Mouse (Mus musculus): ENCODE results near the gene Bcan.

Gene Bcan

DNA sequence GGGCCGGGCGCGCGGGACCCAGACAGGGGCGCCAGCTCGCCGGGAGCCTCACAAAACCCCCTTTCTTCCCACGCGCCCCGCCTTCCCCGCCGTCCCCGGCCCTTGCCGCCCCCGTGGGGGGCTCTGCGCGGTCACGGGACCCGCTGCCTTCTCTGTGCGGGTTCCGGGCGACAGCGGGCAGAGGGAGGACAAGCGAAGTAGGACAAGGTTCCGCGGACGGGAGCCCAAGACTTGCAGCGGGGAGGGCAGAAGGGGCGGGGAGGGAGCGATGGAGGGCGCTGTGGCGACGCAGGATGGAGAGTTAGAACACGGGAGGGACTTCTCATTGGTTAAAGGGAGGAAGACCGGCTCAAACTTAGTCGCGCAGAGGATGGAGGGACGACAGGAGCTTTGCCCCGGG lies at the start of gene Bcan:
Gene Bcan (minus strand): TSS at position 50 of the 400 bp plus-strand sequence.
- DNase-seq, result no peak

DNA sequence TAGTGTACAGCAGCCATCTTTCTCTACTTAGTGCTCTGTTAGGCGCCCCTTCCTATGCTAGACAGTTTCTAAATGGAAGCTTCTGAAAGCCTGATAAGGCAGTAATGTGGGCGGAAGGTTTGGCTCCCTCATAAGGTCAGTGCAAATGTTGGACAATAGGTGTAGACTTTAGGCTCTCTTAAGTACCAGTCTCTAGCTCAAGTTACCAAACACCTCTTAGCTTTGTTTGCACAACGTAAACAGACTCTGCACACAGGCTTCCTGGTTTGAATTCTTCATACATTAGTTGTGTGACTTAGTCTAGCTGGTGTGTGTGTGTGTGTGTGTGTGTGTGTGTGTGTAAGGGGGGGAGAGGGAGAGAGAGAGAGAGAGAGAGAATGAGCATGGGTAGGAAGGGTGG lies 49.5 kb upstream of the Bcan start:
- DNase-seq, result no peak

DNA sequence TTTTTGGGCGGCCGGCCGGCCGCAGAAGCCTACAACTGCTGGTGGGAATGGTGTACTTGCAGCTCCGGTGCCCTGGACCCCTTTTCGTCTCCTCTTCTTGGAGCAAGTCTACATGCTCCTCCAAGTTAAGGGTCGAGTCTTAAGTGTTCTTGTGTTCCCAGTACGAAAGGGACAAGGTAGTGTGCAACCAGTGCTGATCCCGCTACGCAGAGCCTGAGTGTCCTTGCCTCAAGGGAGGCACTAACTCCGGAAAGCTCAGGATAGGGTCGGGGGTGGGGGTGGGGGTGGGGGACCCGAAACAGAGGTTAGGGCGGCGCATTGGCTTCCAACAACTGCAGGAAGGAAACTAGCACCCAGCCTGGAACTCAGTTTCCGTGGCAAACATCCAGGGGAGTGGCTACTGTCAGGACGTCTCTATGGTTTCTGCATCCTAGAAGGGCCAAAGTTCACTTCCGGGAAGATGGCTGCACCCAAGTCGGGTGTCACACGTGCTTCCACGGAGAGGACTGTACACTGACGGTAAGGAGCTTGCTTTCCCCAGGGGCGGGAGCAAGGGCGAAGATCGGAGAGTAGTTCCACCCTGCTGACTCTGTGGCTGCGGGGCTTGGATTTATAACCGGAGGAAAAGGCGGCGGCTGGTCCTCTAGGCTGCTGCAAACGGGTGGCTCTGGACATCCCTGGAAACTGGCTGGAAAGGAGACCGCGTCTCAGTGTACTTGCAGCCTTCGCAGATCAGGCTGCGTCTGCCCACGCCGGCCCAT lies 42.8 kb upstream of the Bcan start, which contains the start of gene Gpatch4:
Gene Gpatch4 (plus strand): TSS at position 448 of the 761 bp plus-strand sequence.
- peak; percentile 89 to 92 for DNase-seq

DNA sequence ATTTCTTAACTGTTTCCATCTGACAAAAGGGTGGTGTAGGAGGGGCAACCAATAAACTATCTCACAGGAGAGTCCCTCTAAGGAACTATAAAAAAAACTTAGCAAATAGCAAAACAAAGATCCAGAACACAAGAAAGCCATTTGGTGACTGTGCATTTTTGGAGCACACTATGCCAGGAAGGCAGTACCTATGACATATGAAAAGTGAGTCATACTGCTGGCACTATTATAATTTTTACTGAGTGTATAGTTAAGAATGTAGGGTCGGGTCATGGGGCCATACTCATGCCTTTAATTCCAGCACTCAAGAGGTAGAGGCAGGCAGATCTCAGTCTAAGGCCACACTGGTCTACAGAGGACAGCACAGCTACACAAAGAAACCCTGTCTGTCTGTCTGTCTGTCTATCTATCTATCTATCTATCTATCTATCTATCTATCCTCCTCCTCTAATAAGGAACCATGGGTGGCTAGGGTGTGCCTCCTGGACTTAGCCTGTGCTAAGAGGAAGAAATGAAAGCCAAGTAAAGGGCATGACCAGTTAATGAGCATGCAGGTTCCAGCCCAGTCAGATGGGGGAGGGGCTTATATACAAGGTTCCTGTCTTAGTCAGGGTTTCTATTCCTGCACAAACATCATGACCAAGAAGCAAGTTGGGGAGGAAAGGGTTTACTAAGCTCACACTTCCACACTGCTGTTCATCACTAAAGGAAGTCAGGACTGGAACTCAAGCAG lies 35.7 kb upstream of the Bcan start:
- DNase-seq, result no peak

DNA sequence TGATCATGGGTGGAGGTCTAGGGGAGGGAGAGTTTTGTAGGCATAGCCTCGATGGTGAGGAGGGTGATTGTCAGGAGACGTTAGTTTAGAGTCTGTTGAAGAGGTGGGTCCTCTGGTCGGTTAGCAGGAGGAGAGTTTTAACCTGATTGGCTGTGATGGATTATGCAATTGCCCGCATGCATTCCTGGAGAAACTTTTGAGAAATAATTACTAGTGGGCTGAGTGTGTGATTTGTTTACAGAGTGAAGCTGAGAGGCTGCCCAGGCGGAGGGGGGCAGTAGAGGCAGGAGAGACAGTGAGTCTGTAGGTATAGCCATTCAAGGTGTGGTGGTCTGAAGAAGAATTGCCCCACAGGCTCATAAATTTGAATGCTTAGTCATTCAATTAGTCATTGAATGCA lies 33.5 kb upstream of the Bcan start:
- no peak for DNase-seq

DNA sequence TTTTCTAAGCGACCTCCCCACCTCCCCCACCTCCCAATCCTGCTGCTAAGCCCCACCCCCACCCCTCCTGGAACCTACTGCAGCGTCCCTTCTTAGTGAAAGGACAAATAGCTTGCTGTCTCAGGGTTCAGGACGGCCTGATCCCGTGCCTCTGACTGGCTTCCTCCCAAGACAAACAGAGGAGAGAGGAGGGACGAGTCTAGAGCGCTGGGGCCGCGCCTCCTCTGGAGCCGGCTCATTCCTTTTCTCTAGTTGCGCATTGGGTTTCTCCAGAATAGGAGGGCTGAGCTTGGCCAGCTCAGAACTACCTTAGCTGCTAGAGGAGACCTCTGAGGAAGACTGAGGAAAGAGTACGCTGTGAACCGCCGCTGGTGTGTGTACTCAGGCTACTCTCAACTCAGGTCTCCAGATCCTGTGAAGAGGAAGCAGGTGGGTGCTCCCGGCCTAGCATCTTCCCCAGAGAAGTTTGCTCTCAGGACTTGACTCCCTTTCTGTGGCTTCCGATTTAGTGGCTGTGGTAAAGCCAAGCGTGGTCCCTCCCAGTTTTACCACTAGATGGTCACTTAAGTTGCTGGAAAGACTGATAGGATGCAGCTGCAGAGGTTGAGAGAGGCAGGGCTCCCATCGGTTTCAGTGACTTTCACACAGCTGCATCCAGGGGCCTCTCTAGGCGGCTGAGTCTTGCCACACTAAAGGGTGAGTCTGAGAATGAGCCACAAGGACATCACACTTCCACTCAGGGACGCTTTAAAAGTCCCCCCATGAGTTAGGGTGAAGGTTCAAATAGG lies 30.8 kb upstream of the Bcan start:
- peak; percentile 50 to 51 for DNase-seq

DNA sequence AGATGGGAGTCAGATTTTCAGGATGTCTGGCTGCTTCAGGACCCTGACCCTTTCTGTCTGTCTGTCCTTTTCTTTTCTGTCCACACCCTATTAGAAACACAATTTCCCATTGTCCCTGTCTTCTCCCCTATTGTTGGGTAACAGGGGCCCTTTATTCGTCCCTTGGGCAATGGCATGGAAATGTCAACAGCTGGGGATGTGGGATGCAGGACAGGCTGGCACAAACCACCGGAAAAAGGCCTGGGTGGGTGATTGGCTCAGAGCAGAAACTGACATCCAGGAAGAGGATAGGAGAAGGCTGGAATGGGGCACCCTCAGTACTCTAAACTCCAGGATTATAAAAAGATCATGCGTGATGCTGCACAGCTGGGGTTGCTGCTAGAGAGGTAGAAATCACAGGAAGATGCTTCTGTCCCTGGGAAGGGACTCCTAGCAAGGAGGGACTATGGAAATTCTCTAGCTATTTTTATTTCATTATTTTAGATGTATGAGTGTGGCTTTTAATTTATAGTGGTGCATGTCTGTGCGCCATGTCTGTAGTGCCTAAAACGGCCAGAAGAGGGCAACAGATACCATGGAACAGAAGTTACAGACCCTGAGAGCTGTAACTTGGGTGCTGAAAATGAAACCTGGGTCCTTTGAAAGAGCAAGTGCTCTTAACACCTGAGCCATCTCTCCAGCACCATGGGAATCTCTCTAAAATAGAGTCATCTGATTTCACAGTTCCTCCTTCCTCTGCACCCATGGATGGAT lies 27.6 kb upstream of the Bcan start, which contains the start of gene Hapln2:
Gene Hapln2 (minus strand): TSS at position 150 of the 753 bp plus-strand sequence.
- DNase-seq, result peak in 1 of 2 experiments; percentile 10

DNA sequence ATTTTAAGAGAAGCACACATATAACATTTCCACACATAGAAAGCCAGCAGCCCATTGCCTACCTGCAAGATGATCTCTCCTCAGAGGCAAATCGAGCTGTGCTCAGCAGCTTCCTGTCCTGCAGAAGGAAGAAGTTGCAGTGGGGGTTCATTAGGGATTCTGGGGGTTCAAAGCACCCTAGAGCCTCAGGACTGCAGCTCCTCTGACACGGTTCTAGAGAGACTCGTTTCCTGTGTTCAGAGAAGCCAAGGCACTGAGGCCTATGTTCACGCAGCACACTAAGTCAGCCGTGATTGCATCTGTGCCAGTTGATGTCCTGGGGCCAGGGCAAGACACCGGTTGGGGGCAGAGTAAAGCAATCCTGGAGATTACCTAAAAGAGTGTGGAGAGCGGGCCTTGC lies 26.8 kb upstream of the Bcan start:
- DNase-seq, result no peak

DNA sequence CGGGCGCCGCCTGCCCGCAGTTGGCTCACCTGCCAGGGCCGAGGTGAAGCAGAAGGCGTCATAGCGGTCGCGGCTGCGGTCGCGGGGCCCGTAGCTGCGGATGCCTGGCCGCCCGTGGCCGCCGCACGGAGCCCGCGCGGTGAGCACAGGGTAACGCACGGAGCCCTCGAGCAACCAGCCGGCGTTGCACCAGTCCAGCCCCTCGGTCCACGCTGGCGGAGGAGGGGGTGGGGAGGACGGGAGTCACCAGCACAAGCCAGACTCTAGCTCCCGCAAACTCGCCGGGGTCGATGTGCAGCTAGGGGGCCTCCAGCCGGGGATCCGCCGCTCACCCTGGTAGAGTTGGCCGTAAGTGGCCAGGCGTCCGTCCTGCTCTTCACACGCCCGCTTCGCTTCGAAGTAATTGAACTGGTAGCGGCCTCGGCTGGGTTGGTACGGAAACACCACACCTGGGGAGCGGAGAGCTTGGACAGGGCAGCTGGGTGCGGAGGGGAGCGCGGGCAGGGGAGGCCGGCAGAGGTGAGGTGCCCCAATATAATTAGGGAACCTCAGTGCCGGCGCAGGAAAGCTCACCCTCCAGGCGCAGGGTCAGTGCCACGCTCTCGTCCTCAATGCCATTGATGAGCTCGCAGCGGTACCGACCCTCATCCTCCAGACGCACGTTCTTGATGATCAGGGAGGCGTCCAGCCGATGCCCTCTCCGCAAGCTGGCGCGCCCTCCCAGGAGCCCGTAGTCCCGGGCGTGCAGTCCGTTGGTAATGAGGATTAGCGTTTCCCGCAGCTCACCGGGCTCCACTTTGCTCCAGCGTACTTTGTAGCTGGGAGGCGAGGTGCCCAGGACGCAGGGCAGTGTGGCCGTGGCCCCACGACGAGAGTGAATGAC lies 23.4 kb upstream of the Bcan start:
- DNase-seq, result peak in 1 of 2 experiments; percentile 5

DNA sequence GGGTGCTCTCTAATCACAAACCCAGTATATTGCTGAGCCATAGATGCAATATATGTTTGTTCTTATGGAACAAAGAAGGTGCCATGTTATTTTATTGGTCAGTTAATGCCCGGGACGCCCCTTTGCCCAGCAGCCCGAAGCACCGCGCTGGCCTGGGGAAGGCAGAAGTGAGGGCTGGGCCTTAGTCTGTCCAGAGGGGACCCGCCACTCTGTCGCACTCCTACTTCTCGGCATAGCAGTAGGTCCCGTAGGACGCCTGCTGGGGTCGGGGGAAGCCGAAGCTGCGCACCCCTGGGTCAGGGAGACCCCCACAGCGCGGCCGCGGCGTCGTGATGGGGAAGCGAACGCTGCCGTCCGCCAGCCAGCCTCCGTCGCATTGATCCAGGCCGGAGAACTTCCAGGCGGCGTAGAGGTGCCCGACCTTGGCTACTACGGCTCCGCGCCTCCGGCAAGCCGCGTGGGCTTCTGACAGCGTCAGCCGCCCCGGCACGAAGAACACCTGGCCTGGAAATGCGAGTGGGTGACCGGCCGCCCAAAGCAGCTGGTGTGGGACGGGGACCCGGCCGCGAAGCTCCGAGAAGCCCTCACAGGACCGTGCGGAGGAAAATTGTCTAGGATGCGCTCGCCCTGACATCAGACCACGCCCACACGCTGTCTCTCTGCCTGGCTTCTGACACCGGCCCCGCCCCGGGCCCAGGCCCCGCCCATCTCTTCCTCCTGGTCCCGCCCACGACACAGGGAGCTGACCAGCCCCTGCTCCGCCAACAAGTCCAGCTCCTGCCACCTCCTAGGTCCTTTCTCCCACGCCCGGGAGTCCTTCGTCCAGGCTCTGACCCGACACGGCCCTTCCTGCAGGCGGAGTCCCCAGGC lies 22.5 kb upstream of the Bcan start:
- peak; percentile 95 to 97 for DNase-seq

DNA sequence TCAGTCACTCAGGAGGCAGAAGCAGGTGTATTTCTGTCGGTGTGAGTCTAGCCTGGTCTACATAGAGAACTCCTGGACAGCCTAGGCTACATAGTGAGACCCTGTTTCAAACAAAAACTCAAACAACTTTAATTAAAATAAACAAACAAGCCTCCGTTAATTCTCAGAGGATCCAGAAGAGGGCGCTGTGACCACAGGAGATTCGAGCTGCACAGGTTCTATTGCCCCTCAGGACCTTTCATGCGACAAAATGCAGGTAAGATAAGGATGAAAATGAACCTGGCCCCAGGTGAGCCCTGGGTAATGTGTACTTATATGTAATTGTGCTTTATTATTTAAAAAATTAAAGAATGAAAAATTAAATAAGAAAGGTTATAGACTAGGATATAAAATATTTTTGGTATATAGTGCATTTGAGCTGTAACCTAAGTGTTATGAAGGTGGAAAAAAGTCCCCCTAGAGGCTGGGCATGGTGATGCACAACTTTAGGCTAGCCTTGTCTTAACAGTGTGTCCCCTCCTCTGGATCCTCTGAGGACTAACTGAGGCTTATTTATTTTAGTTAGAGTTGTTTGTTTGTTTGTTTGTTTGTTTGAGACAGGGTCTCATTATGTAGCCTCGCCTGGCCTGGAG lies 10.7 kb upstream of the Bcan start:
- peak in 1 of 2 experiments; percentile 50 for DNase-seq

DNA sequence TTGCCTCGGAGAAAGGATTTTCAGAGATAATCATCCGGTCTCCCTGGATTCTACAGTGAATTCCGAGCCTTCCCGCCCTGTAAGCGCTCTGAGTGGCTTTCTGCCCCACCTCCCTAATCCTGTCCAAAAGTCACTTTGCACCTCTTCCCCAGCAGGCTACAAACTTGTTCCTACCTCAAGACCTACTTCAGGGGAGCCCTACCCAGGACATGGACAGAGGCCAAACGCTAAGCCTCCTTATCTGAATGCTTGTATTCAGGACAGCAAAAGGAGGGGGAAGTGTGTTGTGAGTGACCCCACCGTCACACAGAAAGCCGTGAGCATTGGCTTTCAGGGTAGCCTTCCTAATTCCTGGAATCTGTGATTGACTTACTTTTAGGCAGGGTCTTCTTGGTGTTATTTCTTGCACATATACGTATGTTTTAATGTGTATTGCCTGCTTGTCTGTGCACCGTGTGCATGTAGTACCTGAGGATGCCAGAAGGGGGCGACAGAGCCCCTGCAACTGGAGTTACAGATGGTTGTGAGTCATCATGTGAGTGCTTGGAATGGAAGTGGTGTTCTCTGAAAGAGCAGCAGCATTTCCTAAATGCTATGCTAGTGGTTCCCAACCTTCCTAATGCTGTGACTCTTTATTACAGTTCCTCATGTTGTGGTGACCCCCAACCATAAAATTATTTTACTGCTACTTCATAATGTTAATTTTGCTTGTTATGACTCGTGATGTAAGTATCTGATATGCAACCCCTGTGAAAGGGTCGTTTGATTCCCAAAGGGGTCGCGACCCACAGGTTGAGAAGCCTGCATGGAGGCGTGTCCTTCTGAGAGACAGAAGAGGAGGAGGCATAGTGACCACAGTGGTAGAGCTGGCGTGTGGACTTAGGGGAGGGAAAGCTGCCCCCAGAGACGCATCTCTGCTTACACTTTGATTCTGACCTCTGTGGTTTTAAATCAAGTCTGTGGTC lies 6.1 kb upstream of the Bcan start:
- no peak for DNase-seq

DNA sequence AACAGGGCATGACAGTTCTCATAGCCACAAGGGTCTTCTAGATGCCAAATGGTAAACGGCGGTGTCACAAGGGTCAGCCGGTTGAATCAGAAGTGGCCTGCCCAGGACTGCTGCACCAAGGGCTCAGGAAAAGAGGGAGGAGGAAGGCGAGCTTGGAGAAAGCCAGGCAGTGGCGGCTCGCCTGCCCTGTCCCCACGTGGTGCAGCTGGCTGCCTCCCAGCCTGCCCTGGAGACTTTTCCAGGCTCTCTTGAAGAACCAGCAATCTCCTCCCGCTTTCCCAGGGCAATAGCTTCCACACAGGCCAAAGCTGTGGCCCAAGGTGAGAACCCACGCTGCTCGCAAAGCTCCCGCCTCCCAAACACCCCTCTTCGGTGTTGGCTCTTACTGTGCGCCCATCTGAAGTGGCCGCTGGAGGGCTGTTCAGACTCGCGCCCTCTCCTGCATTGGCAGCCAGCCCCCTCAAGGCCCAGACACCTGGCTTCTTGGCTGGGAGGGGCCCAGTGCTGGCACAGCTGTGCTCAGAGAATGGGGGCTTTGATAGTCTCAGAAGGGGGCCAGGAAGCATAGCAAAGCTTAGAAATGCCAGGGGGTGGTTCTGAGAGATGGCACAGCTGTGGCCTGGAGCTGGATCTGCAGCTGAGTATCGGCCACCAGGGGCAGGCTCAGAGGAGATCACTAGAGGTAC lies 2.4 kb upstream of the Bcan start:
- DNase-seq, result no peak

DNA sequence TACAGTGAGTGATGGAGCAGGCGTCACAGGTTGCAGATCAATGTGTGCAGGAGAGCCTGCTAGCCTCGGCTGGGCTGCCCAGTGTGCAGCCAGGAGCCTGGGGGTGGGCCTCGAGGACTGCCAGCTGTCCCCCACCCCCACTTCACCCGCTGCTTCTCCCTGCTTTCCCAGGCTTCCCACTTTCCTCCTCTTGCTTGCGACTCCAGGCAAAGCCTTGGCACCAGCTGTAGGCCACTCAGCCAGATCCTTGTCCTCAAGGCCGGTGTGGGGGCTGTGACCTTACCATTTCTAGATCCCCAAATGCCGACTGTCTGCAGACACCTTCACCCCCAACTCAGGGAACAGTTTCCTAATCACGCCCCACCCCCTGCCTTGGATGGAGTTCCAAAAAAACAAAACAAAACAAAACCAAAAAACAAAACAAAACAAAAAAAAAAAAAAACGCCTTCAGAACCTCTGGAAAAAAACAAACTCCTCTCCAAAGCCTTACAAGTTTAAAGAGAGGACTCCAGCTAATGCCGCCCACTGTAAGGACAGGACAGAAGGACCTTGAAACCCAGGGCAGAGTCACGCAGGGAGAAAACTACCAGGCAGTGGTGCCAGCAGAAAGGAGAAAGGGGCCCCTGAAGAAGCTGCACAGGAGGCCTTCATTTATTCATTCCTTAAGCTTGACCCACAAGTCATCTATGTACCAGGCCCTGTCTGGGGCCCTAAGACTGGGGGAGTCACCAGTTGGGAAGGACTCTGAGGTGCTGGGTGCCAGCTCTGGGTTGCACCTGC lies 976 bp upstream of the Bcan start:
- no peak for DNase-seq

DNA sequence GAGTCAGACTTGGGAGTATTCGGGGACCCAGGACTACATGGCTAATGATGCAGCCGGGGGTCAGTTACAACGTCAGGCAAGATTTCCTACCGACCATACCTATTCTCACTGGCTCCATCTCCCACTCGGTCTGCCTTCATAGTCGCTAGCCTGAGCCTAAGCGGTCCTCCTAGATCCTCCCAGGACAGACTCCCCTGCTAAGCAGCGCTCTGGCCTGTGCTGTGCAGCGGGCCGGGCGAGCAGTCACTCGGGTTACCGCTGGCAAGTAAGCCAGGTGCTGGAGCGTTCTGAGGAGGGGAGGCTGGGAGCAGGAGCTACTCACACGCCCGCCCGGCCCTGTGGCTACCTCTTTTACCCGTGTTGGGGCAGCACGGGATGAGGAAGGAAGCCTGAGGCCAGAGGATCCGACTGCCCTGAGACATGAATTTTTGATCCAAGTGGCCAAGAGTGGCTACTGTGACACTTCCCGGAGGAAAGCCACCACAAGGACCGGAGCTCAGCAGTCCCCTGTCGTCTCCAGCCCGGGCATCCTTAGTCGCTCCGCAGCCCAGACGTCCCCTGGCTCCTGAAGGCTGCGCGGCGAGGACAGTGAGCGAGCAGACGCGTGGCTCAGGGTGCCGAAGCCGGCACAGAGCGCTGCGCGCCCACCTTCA lies 661 bp downstream of the Bcan start:
- no peak for DNase-seq

DNA sequence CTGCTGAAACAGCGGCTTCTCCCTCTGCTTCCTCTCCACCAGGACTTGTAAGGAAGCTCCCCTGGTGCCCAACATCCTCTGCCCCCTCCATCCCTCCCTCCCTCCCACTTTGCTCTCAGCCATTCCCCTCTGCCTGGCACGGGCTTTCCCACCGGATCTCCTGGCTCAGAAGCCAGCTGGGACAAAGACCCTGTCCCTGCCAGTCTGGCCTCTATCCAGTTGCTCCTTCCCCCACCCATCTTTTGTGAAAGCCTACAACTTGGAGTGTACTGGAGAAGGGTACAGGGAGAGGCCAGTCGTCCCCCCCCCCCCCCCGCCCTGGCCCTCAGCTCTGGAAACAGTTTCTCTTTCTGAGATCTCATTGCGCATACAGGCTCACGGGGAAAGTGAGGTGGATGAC lies 1.3 kb downstream of the Bcan start:
- no peak for DNase-seq

Measured in kidney, adult 8-10 months (tissue).